Mouse (Mus musculus) midbrain, embryonic 12.5 days (tissue): ENCODE measurements around the gene Olfr860. TPM values are rescaled to one million over a fixed set of nuclear protein-coding genes. Genes with fewer than 3 reads are reported as not detected.
"Not testable (repeated sequence)": the region's sequence is repeated elsewhere in the genome, so short reads cannot be mapped to it uniquely, and the experiment has no call there.

ENCODE experiments used
- ATAC-seq: fragments of 200-750 bp; cut with Nextera tagmentation; 2 replicates; pipeline ENCODE4 v1.8.0; 2017; ENCODE audit warnings: low read depth, moderate TSS enrichment, moderate library complexity; ENCODE audit not compliant: low FRiP score
- H3K27ac ChIP-seq: fragments of 300-500 bp; sonication (generic); replicated peaks from 2 replicates; pipeline ENCODE4 v1.5.1; 2016; ENCODE audit warnings: mild to moderate bottlenecking
- H3K27me3 ChIP-seq: fragments of 300-500 bp; sonication (generic); 2 replicates; pipeline ENCODE4 v1.6.1; 2016; ENCODE audit warnings: mild to moderate bottlenecking
- H3K36me3 ChIP-seq: fragments of 300-500 bp; sonication (generic); 2 replicates; pipeline ENCODE4 v1.6.1; 2016
- H3K4me1 ChIP-seq: fragments of 300-500 bp; sonication (generic); 2 replicates; pipeline ENCODE4 v1.6.1; 2016
- H3K4me2 ChIP-seq: fragments of 300-500 bp; sonication (generic); replicated peaks from 2 replicates; pipeline ENCODE4 v1.6.1; 2016; ENCODE audit warnings: mild to moderate bottlenecking, moderate library complexity
- H3K4me3 ChIP-seq: fragments of 300-500 bp; sonication (generic); 2 replicates; pipeline ENCODE4 v1.5.1; 2016; ENCODE audit warnings: mild to moderate bottlenecking
- H3K9ac ChIP-seq: fragments of 300-500 bp; sonication (generic); replicated peaks from 2 replicates; pipeline ENCODE4 v1.6.1; 2016; ENCODE audit warnings: mild to moderate bottlenecking, moderate library complexity
- H3K9me3 ChIP-seq: fragments of 300-500 bp; sonication (generic); 2 replicates; pipeline ENCODE4 v1.6.1; 2016; ENCODE audit warnings: mild to moderate bottlenecking
- WGBS: fragments of 180-500 bp; shearing (Covaris S2); methylation state at CpG from one replicate; pipeline ENCODE4 v1.1.7; 2016; 5-methylcytosine and 5-hydroxymethylcytosine counted together
- polyA plus RNA-seq: library from polyadenylated mRNA; unstranded; fragments of >200 nt; fragmentation: Nextera tagmentation; extraction: Ambion mirVana; gene quantifications from 2 replicates; pipeline ENCODE4 v1.2.1, GENCODE M21; 2016

Gene Olfr860
- polyA plus RNA-seq, result not detected in 2 replicates

GRCm38 (mm10) chr9:19849647-19850046 lies at the start of gene Olfr860:
Olfr860 (minus strand) TSS chr9:19849747.
- no peaks in the 10 kb centered on the region for H3K36me3 ChIP-seq
- H3K9me3 ChIP-seq, result 0 out of 2 replicates have a peak, but pooled peaks cover 2% of the 10 kb centered on the region
- no peak within 1 kb of the TSS for H3K4me3 ChIP-seq
- no peak within 1 kb of the TSS for H3K4me2 ChIP-seq
- H3K4me1 ChIP-seq, result no peaks in the 10 kb centered on the region
- H3K9ac ChIP-seq, result no peak within 1 kb of the TSS
- ATAC-seq, result no peak
- WGBS, result 87% methylated on average over 1 of the region's 1 CpGs
- H3K27me3 ChIP-seq, result no peaks in the 10 kb centered on the region
- no peak within 1 kb of the TSS for H3K27ac ChIP-seq

- Histone ChIP-seq H3K36me3 (no peaks in the 10 kb centered on the region), H3K27me3 (no peaks in the 10 kb centered on the region), H3K4me3 (no peak within 1 kb of the TSS), H3K9me3 (peaks cover 4% of the 10 kb centered on the region), H3K4me1 (no peaks in the 10 kb centered on the region), H3K4me2 (no peak within 1 kb of the TSS), H3K27ac (no peak within 1 kb of the TSS), H3K9ac (no peak within 1 kb of the TSS)
- no peak for ATAC-seq
Observed at GRCm38 (mm10) chr9:19887904-19888303, 38.4 kb upstream of the Olfr860 start, which contains the start of gene Olfr862. Olfr862 (minus strand) TSS chr9:19888004.

DNA sequence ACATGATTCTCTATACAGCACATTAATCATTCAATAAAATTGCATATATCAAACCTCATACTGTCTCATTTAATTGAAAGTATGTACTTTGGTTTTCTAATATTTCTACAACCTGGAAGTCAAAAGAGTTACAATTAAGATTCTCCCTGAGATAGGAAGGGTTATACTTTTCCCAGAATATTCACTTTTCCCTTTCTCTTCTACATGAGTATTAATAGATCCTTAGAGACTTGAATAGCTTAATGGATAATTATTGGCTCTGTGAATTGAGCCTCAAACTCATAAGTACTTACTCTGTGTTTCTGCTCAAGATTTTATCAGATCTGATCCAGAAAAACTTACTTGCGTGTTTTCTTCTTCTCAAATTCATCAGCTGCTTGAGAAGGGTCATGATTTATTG lies 44.9 kb downstream of the Olfr860 start, which contains the start of gene Olfr859:
Gene Olfr859, plus strand, starts transcription at position 301 of the 400 bp plus-strand sequence.
- not testable (repeated sequence) for H3K4me3 ChIP-seq, H3K36me3 ChIP-seq, H3K9me3 ChIP-seq, H3K27ac ChIP-seq, H3K4me2 ChIP-seq, H3K4me1 ChIP-seq, H3K27me3 ChIP-seq, ATAC-seq, H3K9ac ChIP-seq
- WGBS, result 64% methylated on average over 1 of the region's 1 CpGs

DNA sequence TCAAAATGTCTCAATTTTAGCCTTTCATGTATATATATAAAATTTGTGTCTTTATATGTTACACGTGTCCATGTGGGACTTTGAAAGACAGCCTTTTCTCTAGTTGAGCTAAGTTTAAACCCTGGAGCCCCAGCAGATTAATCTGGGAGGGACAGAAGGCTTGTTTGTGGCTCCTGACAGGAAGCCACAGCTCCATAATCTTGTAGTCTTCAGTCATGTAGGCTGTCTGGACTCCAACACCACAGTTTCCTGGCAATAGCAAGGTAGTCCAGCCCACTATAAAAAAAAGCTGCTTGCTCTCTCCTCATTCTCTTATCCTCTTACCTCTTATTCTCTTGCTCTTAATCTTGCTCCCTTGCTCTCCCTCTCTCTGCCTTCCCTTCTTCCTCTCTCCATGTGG lies 46.5 kb downstream of the Olfr860 start:
- Histone ChIP-seq H3K4me2 (no peak overlapping the region), H3K9ac (no peak overlapping the region), H3K27me3 (no peaks in the 10 kb centered on the region), H3K9me3 (peaks cover 12% of the 10 kb centered on the region; the same call in 1 of the 2 replicates), H3K4me1 (no peaks in the 10 kb centered on the region), H3K4me3 (no peak overlapping the region), H3K27ac (no peak overlapping the region), H3K36me3 (no peaks in the 10 kb centered on the region)
- WGBS, result 84% methylated on average over 1 of the region's 1 CpGs
- ATAC-seq, result no peak

Other genes with a start within 250 kb of the Olfr860 start
- gene Zfp317, start 227.6 kb downstream of the Olfr860 start, polyA plus RNA-seq, result 45.9 and 47.4 TPM in 2 replicates
- gene Olfr857, start 140.3 kb downstream of the Olfr860 start, polyA plus RNA-seq, result not detected in 2 replicates
- not detected in 2 replicates for gene Olfr58, start 69.5 kb downstream of the Olfr860 start, polyA plus RNA-seq
- not detected in 2 replicates for gene Olfr859, start 44.8 kb downstream of the Olfr860 start, polyA plus RNA-seq
- gene Olfr862, start 38.3 kb upstream of the Olfr860 start, polyA plus RNA-seq, result not detected in 2 replicates
- 0.23 and 0.24 TPM in 2 replicates for gene Olfr77, start 67.1 kb upstream of the Olfr860 start, polyA plus RNA-seq
- not detected in 2 replicates for gene Olfr866, start 178.3 kb upstream of the Olfr860 start, polyA plus RNA-seq
- not detected in 2 replicates for gene Olfr867, start 207.8 kb upstream of the Olfr860 start, polyA plus RNA-seq
- gene Olfr868, start 248.9 kb upstream of the Olfr860 start, polyA plus RNA-seq, result not detected in 2 replicates